Mouse (Mus musculus): ENCODE data around the gene Tspyl3.

GRCm38 (mm10) chr2:153238406-153238805 is 13.2 kb upstream of the Tspyl3 start:
- TF ChIP-seq CTCF (IDR thresholded peaks at IDR 0.05; ENCODE audit: low read depth, low read length) = no peak
- no peak for TF ChIP-seq POLR2A (IDR thresholded peaks at IDR 0.05; ENCODE audit: extremely low read depth, insufficient read depth, low read length)
